Mouse (Mus musculus): ENCODE results near the gene Arcn1. TPM values are rescaled to one million over a fixed set of nuclear protein-coding genes. Genes with fewer than 3 reads are reported as not detected.
A peak's percentile ranks its signal among the peaks of the same experiment; 100 is the strongest.
"Not testable (repeated sequence)": the region's sequence is repeated elsewhere in the genome, so short reads cannot be mapped to it uniquely, and the experiment has no call there.

Gene Arcn1
- polyA plus RNA-seq, 1 experiment from 2014 or later = 202 TPM

DNA sequence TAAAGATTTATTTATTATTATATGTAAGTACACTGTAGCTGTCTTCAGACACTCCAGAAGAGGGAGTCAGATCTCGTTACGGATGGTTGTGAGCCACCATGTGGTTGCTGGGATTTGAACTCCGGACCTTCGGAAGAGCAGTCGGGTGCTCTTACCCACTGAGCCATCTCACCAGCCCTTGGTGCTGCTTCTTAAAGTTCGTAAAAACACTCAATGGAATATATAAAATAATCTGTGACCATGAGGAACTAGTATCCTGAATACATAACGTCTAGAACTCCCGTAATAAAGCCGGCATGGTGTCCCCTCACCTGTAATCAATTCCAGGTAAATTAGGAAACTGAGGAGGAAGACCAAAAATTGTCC is 367 bp upstream of the Arcn1 start:
- H3K4me1 ChIP-seq (ENCODE audit: control insufficient read depth, insufficient read depth, low read length) = peaks cover 14% of the 10 kb centered on the region
- not testable (repeated sequence) for ATAC-seq (ENCODE audit: insufficient number of reproducible peaks, insufficient read depth, low FRiP score, low read depth); H3K9me3 ChIP-seq (ENCODE audit: control insufficient read depth, low read depth, low read length); H3K9ac ChIP-seq (replicated peaks; ENCODE audit: low read depth, low read length); H3K36me3 ChIP-seq (ENCODE audit: control insufficient read depth, insufficient read depth, low read length); H3K27me3 ChIP-seq (ENCODE audit: control insufficient read depth, insufficient read depth, low read length)
- H3K27ac ChIP-seq (ENCODE audit: low read length) = peak overlapping the region; percentile 96
- WGBS = 41% methylated on average over 7 of the region's 9 CpGs
- H3K4me3 ChIP-seq (ENCODE audit: low read depth, low read length) = peak overlapping the region; percentile 99
- H3K4me2 ChIP-seq (replicated peaks; ENCODE audit: low read depth, low read length) = peak overlapping the region; percentile 25

DNA sequence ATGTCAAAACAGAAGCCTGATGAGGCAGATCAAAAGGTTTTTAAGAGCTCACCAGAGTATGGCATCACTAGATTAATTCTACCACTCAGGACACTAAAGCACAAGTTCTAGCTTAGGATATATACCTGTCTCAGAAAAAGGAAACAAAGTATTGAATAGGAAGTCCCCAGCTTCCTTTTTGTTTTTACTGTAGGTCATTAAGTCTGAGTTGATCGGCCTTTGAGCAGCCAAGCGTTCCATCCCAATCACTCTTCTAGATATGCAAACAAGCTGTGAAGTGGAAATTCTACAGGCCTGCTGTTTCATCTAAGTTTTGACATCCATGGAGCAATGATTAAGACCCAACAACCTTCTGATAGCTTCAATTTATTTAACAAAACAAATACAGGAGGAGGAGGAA is 6.8 kb downstream of the Arcn1 start:
- H3K36me3 ChIP-seq (ENCODE audit: control insufficient read depth, insufficient read depth, low read length) = peaks cover 25% of the 10 kb centered on the region
- no peak overlapping the region for H3K4me3 ChIP-seq (ENCODE audit: low read depth, low read length)
- H3K9me3 ChIP-seq (ENCODE audit: control insufficient read depth, low read depth, low read length) = no peaks in the 10 kb centered on the region
- WGBS = 71% methylated on average over 2 of the region's 2 CpGs
- H3K9ac ChIP-seq (replicated peaks; ENCODE audit: low read depth, low read length) = no peak overlapping the region
- no peak overlapping the region for H3K4me2 ChIP-seq (replicated peaks; ENCODE audit: low read depth, low read length)
- H3K4me1 ChIP-seq (ENCODE audit: control insufficient read depth, insufficient read depth, low read length) = peaks cover 10% of the 10 kb centered on the region
- no peak for ATAC-seq (ENCODE audit: insufficient number of reproducible peaks, insufficient read depth, low FRiP score, low read depth)
- H3K27ac ChIP-seq (ENCODE audit: low read length) = no peak overlapping the region
- no peaks in the 10 kb centered on the region for H3K27me3 ChIP-seq (ENCODE audit: control insufficient read depth, insufficient read depth, low read length)

DNA sequence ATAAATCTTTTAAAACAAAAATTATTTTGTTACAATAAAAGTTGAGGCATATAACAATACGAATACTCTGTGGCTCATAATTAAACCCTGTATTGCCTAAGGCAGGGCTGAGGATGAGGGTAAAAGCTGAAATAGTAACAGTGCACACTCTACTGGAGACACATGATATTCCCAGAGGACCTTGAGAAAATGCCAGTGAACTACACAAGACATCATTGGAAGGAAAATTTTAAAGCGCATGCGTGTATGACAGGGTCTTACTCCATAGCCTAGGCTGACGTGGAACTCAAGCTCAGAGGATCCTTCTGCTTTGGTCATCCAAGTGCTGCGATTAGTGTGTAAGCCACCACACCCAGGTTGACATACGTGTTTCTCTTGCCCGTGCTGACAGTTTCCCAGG is 19.2 kb downstream of the Arcn1 start:
- Histone ChIP-seq H3K4me1 (ENCODE audit: control insufficient read depth, insufficient read depth, low read length) (no peaks in the 10 kb centered on the region), H3K4me3 (ENCODE audit: low read depth, low read length) (no peak overlapping the region), H3K9ac (replicated peaks; ENCODE audit: low read depth, low read length) (no peak overlapping the region), H3K4me2 (replicated peaks; ENCODE audit: low read depth, low read length) (no peak overlapping the region), H3K27me3 (ENCODE audit: control insufficient read depth, insufficient read depth, low read length) (no peaks in the 10 kb centered on the region), H3K9me3 (ENCODE audit: control insufficient read depth, low read depth, low read length) (no peaks in the 10 kb centered on the region), H3K27ac (ENCODE audit: low read length) (no peak overlapping the region), H3K36me3 (ENCODE audit: control insufficient read depth, insufficient read depth, low read length) (peaks cover 83% of the 10 kb centered on the region)
- WGBS = 93% methylated on average over 7 of the region's 7 CpGs
- ATAC-seq (ENCODE audit: insufficient number of reproducible peaks, insufficient read depth, low FRiP score, low read depth) = no peak

DNA sequence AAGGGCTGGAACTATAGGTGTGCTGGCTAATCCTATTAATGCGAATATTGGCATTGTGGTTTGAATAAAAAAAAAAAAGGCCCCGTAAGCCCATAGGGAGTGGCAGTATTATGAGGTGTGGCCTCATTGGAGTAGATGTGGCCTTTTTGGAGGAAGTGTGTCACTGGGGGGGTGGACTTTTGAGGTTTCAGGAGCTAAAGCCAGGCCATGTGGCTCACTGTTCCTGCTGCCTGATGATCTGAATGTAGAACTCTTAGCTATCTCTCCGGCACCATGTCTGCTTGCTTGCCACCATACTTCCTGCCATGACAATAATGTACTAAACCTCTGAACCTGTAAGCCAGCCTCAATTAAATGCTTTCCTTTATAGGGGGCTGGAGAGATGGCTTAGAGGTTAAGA is 20.3 kb downstream of the Arcn1 start:
- H3K4me2 ChIP-seq (replicated peaks; ENCODE audit: low read depth, low read length) = no peak overlapping the region
- H3K9ac ChIP-seq (replicated peaks; ENCODE audit: low read depth, low read length) = no peak overlapping the region
- WGBS = 94% methylated on average over 3 of the region's 3 CpGs
- no peak overlapping the region for H3K4me3 ChIP-seq (ENCODE audit: low read depth, low read length)
- H3K27ac ChIP-seq (ENCODE audit: low read length) = no peak overlapping the region
- no peak for ATAC-seq (ENCODE audit: insufficient number of reproducible peaks, insufficient read depth, low FRiP score, low read depth)
- peaks cover 75% of the 10 kb centered on the region for H3K36me3 ChIP-seq (ENCODE audit: control insufficient read depth, insufficient read depth, low read length)
- H3K27me3 ChIP-seq (ENCODE audit: control insufficient read depth, insufficient read depth, low read length) = no peaks in the 10 kb centered on the region
- H3K4me1 ChIP-seq (ENCODE audit: control insufficient read depth, insufficient read depth, low read length) = no peaks in the 10 kb centered on the region
- H3K9me3 ChIP-seq (ENCODE audit: control insufficient read depth, low read depth, low read length) = no peaks in the 10 kb centered on the region

DNA sequence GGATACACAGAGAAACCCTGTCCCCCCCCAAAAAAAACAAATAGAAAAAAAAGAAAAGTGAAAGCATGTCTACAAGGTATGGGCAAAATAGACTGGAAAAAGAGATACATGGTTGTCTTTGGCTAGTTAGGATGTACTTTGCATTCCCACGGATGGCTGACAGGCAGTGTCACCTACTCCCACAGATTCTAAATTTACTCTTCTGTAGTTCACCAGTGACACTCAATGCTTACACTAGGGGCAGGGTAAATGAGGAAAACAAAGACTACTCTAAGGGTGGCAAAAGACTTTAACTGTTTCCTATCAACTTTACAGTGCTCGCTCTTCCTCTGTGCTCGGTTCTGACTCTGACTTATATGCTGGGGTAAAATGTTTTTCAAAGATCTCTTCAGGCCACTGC is 21.0 kb downstream of the Arcn1 start:
- WGBS = 93% methylated on average over 3 of the region's 3 CpGs

DNA sequence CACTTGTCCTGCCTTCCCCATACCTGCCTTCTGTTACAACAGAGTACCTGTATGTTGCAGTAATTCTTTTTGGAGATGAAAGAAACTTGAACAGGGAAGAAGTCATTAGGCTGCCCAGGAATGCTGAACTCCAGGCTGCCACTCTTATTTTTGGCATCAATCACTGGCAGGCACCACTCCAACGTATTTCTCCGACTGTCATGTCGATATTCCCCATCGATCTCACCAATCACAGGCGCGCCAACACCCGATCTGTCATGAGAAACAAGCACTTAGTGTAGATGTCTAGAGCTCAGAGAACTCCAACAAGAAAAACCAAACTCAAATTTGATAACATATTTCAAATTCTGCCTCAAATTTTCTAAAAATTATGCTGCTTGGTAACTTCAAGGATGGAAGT is 22.3 kb downstream of the Arcn1 start:
- 93% methylated on average over 7 of the region's 7 CpGs for WGBS
- no peaks in the 10 kb centered on the region for H3K27me3 ChIP-seq (ENCODE audit: control insufficient read depth, insufficient read depth, low read length)
- H3K9ac ChIP-seq (replicated peaks; ENCODE audit: low read depth, low read length) = no peak overlapping the region
- no peak for ATAC-seq (ENCODE audit: insufficient number of reproducible peaks, insufficient read depth, low FRiP score, low read depth)
- peaks cover 62% of the 10 kb centered on the region for H3K36me3 ChIP-seq (ENCODE audit: control insufficient read depth, insufficient read depth, low read length)
- no peaks in the 10 kb centered on the region for H3K9me3 ChIP-seq (ENCODE audit: control insufficient read depth, low read depth, low read length)
- no peak overlapping the region for H3K4me2 ChIP-seq (replicated peaks; ENCODE audit: low read depth, low read length)
- no peaks in the 10 kb centered on the region for H3K4me1 ChIP-seq (ENCODE audit: control insufficient read depth, insufficient read depth, low read length)
- H3K27ac ChIP-seq (ENCODE audit: low read length) = no peak overlapping the region
- no peak overlapping the region for H3K4me3 ChIP-seq (ENCODE audit: low read depth, low read length)

More for the DNA sequence above, 21.0 kb downstream of the Arcn1 start:
- Histone ChIP-seq H3K36me3 (ENCODE audit: control insufficient read depth, insufficient read depth, low read length) (peaks cover 70% of the 10 kb centered on the region), H3K4me2 (replicated peaks; ENCODE audit: low read depth, low read length) (no peak overlapping the region), H3K27ac (ENCODE audit: low read length) (no peak overlapping the region), H3K9me3 (ENCODE audit: control insufficient read depth, low read depth, low read length) (no peaks in the 10 kb centered on the region), H3K4me3 (ENCODE audit: low read depth, low read length) (no peak overlapping the region), H3K4me1 (ENCODE audit: control insufficient read depth, insufficient read depth, low read length) (no peaks in the 10 kb centered on the region), H3K9ac (replicated peaks; ENCODE audit: low read depth, low read length) (no peak overlapping the region), H3K27me3 (ENCODE audit: control insufficient read depth, insufficient read depth, low read length) (no peaks in the 10 kb centered on the region)
- ATAC-seq (ENCODE audit: insufficient number of reproducible peaks, insufficient read depth, low FRiP score, low read depth) = no peak

DNA sequence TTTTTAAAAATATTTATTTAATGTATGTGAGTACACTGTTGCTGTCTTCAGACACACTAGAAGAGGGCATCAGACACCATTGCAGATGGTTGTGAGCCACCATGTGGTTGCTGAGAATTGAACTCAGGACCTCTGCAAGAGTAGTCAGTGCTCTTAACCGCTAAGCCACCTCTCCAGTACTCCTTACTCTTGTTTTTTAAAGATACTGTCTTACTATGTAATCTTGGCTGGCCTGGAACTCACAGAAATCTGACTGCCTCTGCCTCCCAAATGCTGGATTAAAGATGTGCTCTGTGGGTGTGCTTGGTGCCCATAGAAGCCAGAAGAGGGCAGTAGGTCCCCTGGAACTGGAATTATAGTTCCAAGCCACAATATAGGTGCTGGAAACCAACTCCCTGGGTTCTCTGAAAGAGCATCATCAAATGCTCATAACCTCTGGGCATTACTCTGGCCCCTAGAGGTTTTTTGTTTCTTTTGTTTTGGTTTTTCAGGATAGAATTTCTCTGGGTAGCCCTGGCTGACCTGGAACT is 26.9 kb downstream of the Arcn1 start:
- ATAC-seq (ENCODE audit: insufficient number of reproducible peaks, insufficient read depth, low FRiP score, low read depth) = no peak
- H3K9ac ChIP-seq (replicated peaks; ENCODE audit: low read depth, low read length) = no peak overlapping the region
- H3K9me3 ChIP-seq (ENCODE audit: control insufficient read depth, low read depth, low read length) = peaks cover 5% of the 10 kb centered on the region; the same call in 1 of the 2 replicates
- no peaks in the 10 kb centered on the region; the same call in 1 of the 2 replicates for H3K4me1 ChIP-seq (ENCODE audit: control insufficient read depth, insufficient read depth, low read length)
- H3K27me3 ChIP-seq (ENCODE audit: control insufficient read depth, insufficient read depth, low read length) = no peaks in the 10 kb centered on the region
- H3K4me2 ChIP-seq (replicated peaks; ENCODE audit: low read depth, low read length) = no peak overlapping the region
- no peak overlapping the region for H3K4me3 ChIP-seq (ENCODE audit: low read depth, low read length)
- H3K27ac ChIP-seq (ENCODE audit: low read length) = no peak overlapping the region
- WGBS = 84% methylated on average over 1 of the region's 1 CpGs
- H3K36me3 ChIP-seq (ENCODE audit: control insufficient read depth, insufficient read depth, low read length) = peaks cover 26% of the 10 kb centered on the region

DNA sequence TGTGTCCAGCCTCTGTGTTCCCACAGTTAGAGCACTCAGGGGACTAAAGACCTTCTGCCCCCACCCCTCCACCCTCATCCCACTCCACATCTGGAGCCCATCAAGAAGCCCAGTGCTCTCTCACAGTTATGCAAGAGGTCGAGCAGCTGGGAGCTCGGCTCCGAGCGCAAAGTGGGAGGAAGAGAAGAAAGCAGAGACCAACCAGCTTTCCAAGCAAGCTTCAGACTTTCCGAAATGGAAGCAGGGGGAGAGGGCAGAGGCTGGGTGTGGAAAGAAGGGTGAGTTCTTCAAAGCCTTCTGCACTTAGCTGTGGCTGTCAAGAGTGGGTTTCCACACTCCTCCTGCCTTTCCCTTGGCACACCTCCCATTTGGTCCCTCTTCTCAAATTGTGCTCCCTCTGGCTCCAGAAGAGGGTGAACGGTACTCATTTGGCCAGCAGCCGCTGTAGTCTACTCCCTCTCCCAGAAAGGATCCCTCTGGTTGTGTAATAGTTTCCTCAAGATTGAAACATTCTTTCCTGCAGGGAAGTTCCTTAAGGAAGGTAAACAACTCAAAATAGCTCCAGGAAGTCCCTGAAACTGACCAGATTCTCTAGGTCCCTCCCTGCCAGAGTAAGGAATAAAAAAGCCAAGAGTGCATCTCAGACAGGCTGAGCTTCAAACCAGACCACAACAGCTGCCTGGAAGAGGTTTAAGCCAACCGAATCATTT is 30.2 kb downstream of the Arcn1 start:
- H3K4me2 ChIP-seq (replicated peaks; ENCODE audit: low read depth, low read length) = peak overlapping the region; percentile 22; the same call in 1 of the 2 replicates
- peaks cover 8% of the 10 kb centered on the region; the same call in 1 of the 2 replicates for H3K4me1 ChIP-seq (ENCODE audit: control insufficient read depth, insufficient read depth, low read length)
- peaks cover 4% of the 10 kb centered on the region; the same call in 1 of the 2 replicates for H3K36me3 ChIP-seq (ENCODE audit: control insufficient read depth, insufficient read depth, low read length)
- peak overlapping the region; percentile 41 for H3K27ac ChIP-seq (ENCODE audit: low read length)
- ATAC-seq (ENCODE audit: insufficient number of reproducible peaks, insufficient read depth, low FRiP score, low read depth) = peak; percentile 24; the same call in 1 of the 2 replicates
- H3K9ac ChIP-seq (replicated peaks; ENCODE audit: low read depth, low read length) = no peak overlapping the region
- no peaks in the 10 kb centered on the region for H3K27me3 ChIP-seq (ENCODE audit: control insufficient read depth, insufficient read depth, low read length)
- WGBS = 19% methylated on average over 8 of the region's 8 CpGs
- H3K4me3 ChIP-seq (ENCODE audit: low read depth, low read length) = no peak overlapping the region
- H3K9me3 ChIP-seq (ENCODE audit: control insufficient read depth, low read depth, low read length) = peaks cover 5% of the 10 kb centered on the region; the same call in 1 of the 2 replicates

Measured in stomach, embryonic 14.5 days (tissue).